Mouse (Mus musculus) activated CD4-positive, CD25-positive, alpha-beta regulatory T cell, adult 4 months (primary cell): ENCODE data around the gene Sema4a. TPM values are rescaled to one million over a fixed set of nuclear protein-coding genes. Genes with fewer than 3 reads are reported as not detected.

ENCODE experiments used
- ATAC-seq: one replicate; pipeline ENCODE4 v1.8.0; 2017
- polyA plus RNA-seq, 2 experiments: library from polyadenylated mRNA; unstranded; fragments of 100-300 nt; shearing (Covaris generic); gene quantifications; one replicate each; pipeline ENCODE4 v1.2.1; 2017

Gene Sema4a
- polyA plus RNA-seq, 2 experiments from 2014 or later, result 31.5 to 44.8 TPM

DNA sequence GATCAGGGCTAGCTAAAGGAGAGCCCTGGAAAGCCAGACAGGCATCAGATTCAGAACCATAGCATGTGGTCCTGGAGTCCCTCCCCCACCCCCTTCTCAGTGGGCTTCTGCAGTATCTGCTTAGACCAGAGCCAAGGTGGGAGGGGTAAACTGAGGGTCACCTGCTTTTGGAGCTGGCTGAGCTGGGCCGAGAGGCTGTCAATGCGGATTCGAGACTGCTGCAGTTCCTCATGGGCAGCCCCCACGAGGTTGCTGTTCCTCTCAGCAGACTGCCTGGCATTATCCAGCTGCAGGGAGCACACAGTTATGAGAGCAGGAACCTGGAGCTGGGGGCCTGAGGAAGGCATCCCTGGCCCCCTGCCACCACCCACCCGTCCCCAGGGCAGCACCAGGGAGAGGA is 25.1 kb upstream of the Sema4a start:
- no peak for ATAC-seq

GRCm38 (mm10) chr3:88484597-88485316 is 23.8 kb upstream of the Sema4a start:
- no peak for ATAC-seq

GRCm38 (mm10) chr3:88483621-88484020 is 22.6 kb upstream of the Sema4a start:
- ATAC-seq, result peak; percentile 63

DNA sequence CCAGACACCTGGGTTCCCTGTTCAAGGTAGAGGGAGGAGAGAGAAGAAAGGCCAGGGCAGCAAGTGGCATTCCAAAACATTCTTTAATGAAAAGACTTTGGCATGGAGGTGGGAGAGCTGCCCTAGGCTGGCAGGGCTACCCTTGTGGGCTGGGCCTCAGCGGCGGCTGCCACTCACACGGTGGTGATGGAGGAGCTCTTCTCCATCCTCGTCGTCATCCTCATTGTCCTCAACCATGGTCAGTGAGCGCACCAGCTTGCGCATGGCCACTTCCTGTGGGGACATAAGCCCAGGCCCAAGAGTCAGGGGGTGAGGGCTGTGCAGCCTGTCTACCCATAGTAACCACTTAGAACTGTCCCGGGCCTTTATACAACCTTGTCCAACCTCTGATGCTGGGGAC is 22.2 kb upstream of the Sema4a start:
- ATAC-seq, result no peak

- no peak for ATAC-seq
Observed at GRCm38 (mm10) chr3:88482336-88482735, 21.4 kb upstream of the Sema4a start.

DNA sequence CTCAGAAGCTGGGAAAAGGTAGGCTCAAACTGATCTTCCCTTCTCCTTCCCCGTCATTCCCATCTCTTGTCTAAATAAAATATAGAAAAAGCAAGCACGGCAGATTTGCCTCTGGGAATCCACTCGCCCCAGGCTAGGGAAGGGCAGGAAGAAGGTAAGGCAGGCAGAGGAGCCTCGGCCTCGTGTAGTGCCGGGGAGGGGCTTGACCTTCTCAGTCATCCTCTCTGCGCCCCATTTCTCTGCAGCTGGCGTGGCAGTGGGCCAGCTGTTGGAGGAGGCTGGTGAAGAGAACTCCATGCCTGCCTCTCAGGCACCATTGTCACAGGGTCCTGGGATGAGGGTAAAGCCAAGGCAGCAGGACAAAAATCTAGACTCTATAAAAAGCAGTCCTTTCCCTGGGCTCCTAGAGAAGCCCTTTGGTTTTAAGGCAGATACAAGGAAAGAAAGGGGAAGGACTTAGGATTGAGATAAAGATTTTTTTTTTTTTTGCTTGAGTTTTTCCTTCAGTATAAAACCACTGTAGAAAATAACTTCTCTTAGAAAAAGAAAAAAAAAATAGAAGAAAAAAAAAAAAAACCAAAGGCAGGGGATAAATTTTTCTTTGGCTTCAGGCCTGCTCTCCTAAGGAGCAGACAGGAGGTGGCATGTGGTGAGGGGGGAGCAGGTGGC is 20.5 kb upstream of the Sema4a start:
- no peak for ATAC-seq

GRCm38 (mm10) chr3:88480679-88481078 is 19.7 kb upstream of the Sema4a start:
- ATAC-seq, result no peak

GRCm38 (mm10) chr3:88479828-88480227 is 18.8 kb upstream of the Sema4a start:
- ATAC-seq, result no peak

- ATAC-seq, result no peak
Observed at GRCm38 (mm10) chr3:88479163-88479562, 18.2 kb upstream of the Sema4a start.

GRCm38 (mm10) chr3:88477735-88478134 is 16.8 kb upstream of the Sema4a start:
- peak; percentile 68 for ATAC-seq

GRCm38 (mm10) chr3:88476403-88476802 is 15.4 kb upstream of the Sema4a start:
- ATAC-seq, result no peak

GRCm38 (mm10) chr3:88473571-88473970 is 12.6 kb upstream of the Sema4a start:
- ATAC-seq, result no peak

GRCm38 (mm10) chr3:88473020-88473419 is 12.0 kb upstream of the Sema4a start:
- no peak for ATAC-seq

DNA sequence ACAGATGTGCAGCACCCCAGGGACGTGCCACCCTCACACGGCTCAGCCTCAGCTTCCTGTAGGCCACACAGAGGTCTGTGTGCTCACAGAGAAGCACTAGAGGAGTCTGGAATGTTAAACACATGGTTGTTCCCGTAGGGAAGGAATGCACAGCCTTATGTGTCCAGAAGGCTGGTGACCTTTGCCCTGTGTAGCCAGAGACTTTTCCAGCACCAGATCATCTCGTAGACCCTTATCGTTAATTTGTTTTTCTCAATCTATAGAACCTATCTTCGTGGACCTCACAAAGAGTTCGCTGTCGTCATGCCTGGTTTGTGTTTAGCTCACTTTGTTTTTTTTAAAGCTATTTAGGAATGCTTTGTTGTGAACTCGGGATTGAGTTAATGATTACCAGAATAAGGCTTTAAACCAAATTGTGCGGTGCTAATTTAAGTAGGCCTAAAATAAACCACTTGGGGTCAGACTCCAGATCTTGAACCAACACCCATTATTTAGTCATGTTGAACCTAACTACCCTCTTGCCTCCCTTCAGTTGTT is 10.0 kb upstream of the Sema4a start:
- no peak for ATAC-seq

DNA sequence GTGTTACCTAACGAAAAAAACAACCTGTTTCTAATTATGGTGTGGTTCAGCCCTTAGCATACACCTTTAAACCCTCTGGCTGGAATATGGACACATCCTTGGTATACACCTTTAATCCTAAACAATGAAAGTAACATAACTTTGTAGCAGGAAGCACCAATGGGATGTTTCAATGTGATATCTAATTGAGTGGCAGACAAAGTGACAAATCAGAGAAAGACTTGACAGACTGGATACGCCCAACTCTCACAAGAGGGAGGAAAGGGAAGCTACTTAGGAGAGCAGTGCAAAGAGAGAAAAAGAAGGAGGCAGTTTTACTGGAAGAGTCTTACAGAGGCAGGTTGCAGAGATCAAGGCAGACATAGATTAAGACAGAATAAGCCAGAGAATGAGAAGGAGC is 8.5 kb upstream of the Sema4a start:
- no peak for ATAC-seq

- ATAC-seq, result peak; percentile 73
Observed at GRCm38 (mm10) chr3:88467116-88467824, 6.3 kb upstream of the Sema4a start.

DNA sequence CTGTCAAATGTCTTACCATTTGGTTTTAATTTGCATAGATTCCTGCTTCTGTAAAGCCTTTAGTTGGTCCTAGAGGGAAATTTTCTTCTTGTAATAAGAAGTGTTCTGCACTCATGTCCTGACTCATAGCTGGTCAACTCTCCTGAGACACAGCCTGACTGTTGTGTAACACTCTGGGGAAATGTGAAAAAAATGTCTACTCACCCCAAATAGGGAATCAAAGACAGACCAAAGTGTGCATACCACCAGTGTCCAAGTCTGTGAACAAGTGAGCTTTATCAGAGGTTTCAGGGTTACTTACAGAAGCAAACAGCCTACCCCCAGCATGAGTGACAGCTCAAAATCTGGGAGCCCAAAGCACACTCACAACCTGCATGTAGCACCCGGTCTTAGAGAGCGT is 4.1 kb upstream of the Sema4a start:
- ATAC-seq, result no peak

GRCm38 (mm10) chr3:88464425-88464824 is 3.4 kb upstream of the Sema4a start:
- no peak for ATAC-seq

- ATAC-seq, result no peak
Observed at GRCm38 (mm10) chr3:88460029-88460428, 953 bp downstream of the Sema4a start.

- ATAC-seq, result no peak
Observed at GRCm38 (mm10) chr3:88458778-88459219, 2.2 kb downstream of the Sema4a start.

GRCm38 (mm10) chr3:88456746-88457532 is 4.0 kb downstream of the Sema4a start:
- peak; percentile 31 for ATAC-seq

DNA sequence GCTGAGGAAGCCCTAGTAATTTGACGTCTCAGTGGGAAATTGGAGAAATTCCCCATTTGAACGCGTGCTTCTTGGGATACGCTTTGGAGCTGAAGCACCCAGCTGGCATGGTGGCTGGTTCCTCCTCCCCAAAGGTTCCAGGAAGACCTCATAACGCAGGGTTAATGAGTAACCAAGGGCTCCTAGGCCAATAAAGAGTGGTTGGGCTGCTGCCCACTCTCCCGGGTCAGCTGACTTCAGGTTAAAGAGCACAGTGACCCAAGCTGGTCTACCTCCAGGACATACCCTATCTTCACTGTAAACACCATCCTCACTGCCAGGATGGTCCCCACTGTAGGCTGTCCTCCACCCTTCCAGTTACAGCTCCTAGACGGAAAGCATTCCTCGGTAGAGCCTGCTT is 4.7 kb downstream of the Sema4a start:
- ATAC-seq, result no peak
